ENCODE assay signal across 27 mouse cellular contexts in the genomic region with DNA sequence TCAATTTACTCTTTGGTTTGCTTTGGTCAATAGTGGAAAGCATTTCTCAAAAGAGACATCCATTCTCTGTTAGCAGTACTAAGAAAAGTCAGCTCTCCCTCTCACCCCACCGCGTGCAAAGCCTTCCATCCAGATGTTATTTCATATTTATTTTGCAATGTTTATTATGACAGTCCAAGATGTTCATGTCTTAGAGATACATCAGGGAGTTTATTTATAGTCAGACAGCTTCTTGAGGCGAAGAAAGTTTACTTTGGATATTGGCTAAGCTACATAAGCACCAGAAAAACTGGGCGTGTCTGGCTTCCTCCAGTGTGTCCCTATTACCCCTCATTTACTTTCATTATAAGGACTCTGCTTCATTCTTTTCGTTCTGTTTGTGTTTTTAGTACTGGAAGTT.
DNase-seq lines count a peak whose midpoint lies in the region; ATAC-seq and TF ChIP-seq lines count a peak whose summit lies in the region.
"Had no signal": no experiment of that assay in that cellular context is flagged by ENCODE, and none has a peak within 500 bp of the region (broad histone marks: within the 10 kb centered on the region; RNA-seq: fewer than 3 reads in every experiment).

No protein-coding gene starts in this region.

- H3K9me3 ChIP-seq in intestine, embryonic 15.5 days: no peaks in the 10 kb centered on the region
- H3K9me3 ChIP-seq in intestine, postnatal 0 days (ENCODE audit: control insufficient read depth): no peaks in the 10 kb centered on the region
- no peaks in the 10 kb centered on the region for H3K9me3 ChIP-seq in lung, embryonic 16.5 days (ENCODE audit: control insufficient read depth, low read length)
- H3K9me3 ChIP-seq in midbrain, embryonic 11.5 days (ENCODE audit: control insufficient read depth, low read length): no peaks in the 10 kb centered on the region
- H3K9me3 ChIP-seq in midbrain, embryonic 14.5 days (ENCODE audit: control insufficient read depth, low read length): no peaks in the 10 kb centered on the region
- H3K9me3 ChIP-seq in stomach, postnatal 0 days (ENCODE audit: control insufficient read depth, low read length): no peaks in the 10 kb centered on the region
- H3K9me3 ChIP-seq: embryonic facial prominence, embryonic 13.5 days; forebrain, embryonic 10.5 days; forebrain, embryonic 13.5 days; G1E; hindbrain, embryonic 12.5 days; hindbrain, embryonic 15.5 days had no signal

- TF ChIP-seq EP300 in stomach, postnatal 0 days (optimal IDR thresholded peaks at IDR 0.05): no peak

- DNase-seq in lung, adult 18-20 months: no peak
- DNase-seq in midbrain, embryonic 11.5 days (ENCODE audit: low spot score, missing footprints): peak; percentile 39
- no peak for DNase-seq in midbrain, embryonic 14.5 days
- no peak for DNase-seq in stomach, postnatal 0 days (ENCODE audit: low spot score)
- DNase-seq in kidney, postnatal 4 days: no peak
- DNase-seq: adrenal gland, postnatal 10 days; adrenal gland, postnatal 36 days; B cell, adult 2 months; cerebellum, adult 18-20 months; cerebellum, adult 9-10 months; cerebellum, postnatal 14 days; gastrocnemius, postnatal 10 days; gastrocnemius, postnatal 36 days; heart, adult 11 months had no signal

- H3K27ac ChIP-seq in intestine, embryonic 15.5 days: no peak overlapping the region
- no peak overlapping the region for H3K27ac ChIP-seq in intestine, postnatal 0 days (ENCODE audit: low read depth, low read length)
- H3K27ac ChIP-seq in lung, embryonic 16.5 days (ENCODE audit: low read length): no peak overlapping the region
- no peak overlapping the region for H3K27ac ChIP-seq in midbrain, embryonic 11.5 days (ENCODE audit: low read depth, low read length)
- H3K27ac ChIP-seq in midbrain, embryonic 14.5 days (replicated peaks; ENCODE audit: low read depth, low read length): no peak overlapping the region
- H3K27ac ChIP-seq in stomach, postnatal 0 days (replicated peaks): peak overlapping the region; percentile 24; the same call in 1 of the 2 replicates
- H3K27ac ChIP-seq: embryonic facial prominence, embryonic 13.5 days; forebrain, embryonic 10.5 days; forebrain, embryonic 13.5 days; hindbrain, embryonic 12.5 days; hindbrain, embryonic 15.5 days had no signal

- no peak overlapping the region for H3K9ac ChIP-seq in intestine, embryonic 15.5 days
- no peak overlapping the region for H3K9ac ChIP-seq in intestine, postnatal 0 days (ENCODE audit: low read depth, low read length)
- H3K9ac ChIP-seq in lung, embryonic 16.5 days (ENCODE audit: low read length): no peak overlapping the region
- no peak overlapping the region for H3K9ac ChIP-seq in midbrain, embryonic 11.5 days (ENCODE audit: low read length)
- H3K9ac ChIP-seq in midbrain, embryonic 14.5 days (replicated peaks; ENCODE audit: low read length): no peak overlapping the region
- no peak overlapping the region for H3K9ac ChIP-seq in stomach, postnatal 0 days (ENCODE audit: low read length)
- H3K9ac ChIP-seq: embryonic facial prominence, embryonic 13.5 days; forebrain, embryonic 13.5 days; hindbrain, embryonic 12.5 days; hindbrain, embryonic 15.5 days had no signal

- no peaks in the 10 kb centered on the region for H3K36me3 ChIP-seq in intestine, embryonic 15.5 days
- H3K36me3 ChIP-seq in intestine, postnatal 0 days (ENCODE audit: control insufficient read depth, insufficient read depth): no peaks in the 10 kb centered on the region
- H3K36me3 ChIP-seq in lung, embryonic 16.5 days (ENCODE audit: control insufficient read depth, insufficient read depth, low read length): no peaks in the 10 kb centered on the region
- no peaks in the 10 kb centered on the region for H3K36me3 ChIP-seq in midbrain, embryonic 11.5 days (ENCODE audit: control insufficient read depth, insufficient read depth, low read length)
- H3K36me3 ChIP-seq in midbrain, embryonic 14.5 days (ENCODE audit: control insufficient read depth, insufficient read depth, low read length): no peaks in the 10 kb centered on the region
- no peaks in the 10 kb centered on the region for H3K36me3 ChIP-seq in stomach, postnatal 0 days (ENCODE audit: control insufficient read depth, insufficient read depth, low read length)
- H3K36me3 ChIP-seq: embryonic facial prominence, embryonic 13.5 days; forebrain, embryonic 10.5 days; G1E; hindbrain, embryonic 12.5 days; hindbrain, embryonic 15.5 days had no signal

- H3K4me2 ChIP-seq in intestine, embryonic 15.5 days (replicated peaks): no peak overlapping the region
- no peak overlapping the region for H3K4me2 ChIP-seq in intestine, postnatal 0 days (replicated peaks; ENCODE audit: low read depth)
- no peak overlapping the region for H3K4me2 ChIP-seq in lung, embryonic 16.5 days (ENCODE audit: low read depth, low read length)
- no peak overlapping the region for H3K4me2 ChIP-seq in midbrain, embryonic 11.5 days
- no peak overlapping the region for H3K4me2 ChIP-seq in midbrain, embryonic 14.5 days (ENCODE audit: low read length)
- H3K4me2 ChIP-seq in stomach, postnatal 0 days (replicated peaks; ENCODE audit: low read depth): no peak overlapping the region
- H3K4me2 ChIP-seq: embryonic facial prominence, embryonic 13.5 days; forebrain, embryonic 13.5 days; heart, embryonic 11.5 days; hindbrain, embryonic 12.5 days; hindbrain, embryonic 15.5 days had no signal

- no peaks in the 10 kb centered on the region for H3K4me1 ChIP-seq in intestine, embryonic 15.5 days (replicated peaks)
- no peaks in the 10 kb centered on the region for H3K4me1 ChIP-seq in intestine, postnatal 0 days (replicated peaks; ENCODE audit: control insufficient read depth, insufficient read depth, low read length)
- 0 out of 2 replicates have a peak, but pooled peaks cover 4% of the 10 kb centered on the region for H3K4me1 ChIP-seq in lung, embryonic 16.5 days (replicated peaks; ENCODE audit: control insufficient read depth, insufficient read depth, low read length)
- no peaks in the 10 kb centered on the region for H3K4me1 ChIP-seq in midbrain, embryonic 11.5 days (ENCODE audit: control insufficient read depth, insufficient read depth, low read length)
- H3K4me1 ChIP-seq in midbrain, embryonic 14.5 days (ENCODE audit: control insufficient read depth, insufficient read depth, low read length): no peaks in the 10 kb centered on the region
- no peaks in the 10 kb centered on the region for H3K4me1 ChIP-seq in stomach, postnatal 0 days (replicated peaks; ENCODE audit: control insufficient read depth, insufficient read depth)
- H3K4me1 ChIP-seq: embryonic facial prominence, embryonic 13.5 days; forebrain, embryonic 10.5 days; forebrain, embryonic 13.5 days; hindbrain, embryonic 12.5 days; hindbrain, embryonic 15.5 days had no signal

- 49% methylated on average over 5 of the region's 5 CpGs for WGBS in intestine, embryonic 15.5 days
- WGBS in intestine, postnatal 0 days: 52% methylated on average over 5 of the region's 5 CpGs
- WGBS in lung, embryonic 16.5 days: 35% methylated on average over 5 of the region's 5 CpGs
- 84% methylated on average over 5 of the region's 5 CpGs for WGBS in midbrain, embryonic 11.5 days
- 89% methylated on average over 5 of the region's 5 CpGs for WGBS in midbrain, embryonic 14.5 days
- 39% methylated on average over 5 of the region's 5 CpGs for WGBS in stomach, postnatal 0 days

- TF ChIP-seq CTCF in intestine, postnatal 0 days (IDR thresholded peaks at IDR 0.05; ENCODE audit: low read depth): no peak
- no peak for TF ChIP-seq CTCF in stomach, postnatal 0 days (IDR thresholded peaks at IDR 0.05; ENCODE audit: low read depth)

- H3K27me3 ChIP-seq in intestine, embryonic 15.5 days (replicated peaks): no peaks in the 10 kb centered on the region
- no peaks in the 10 kb centered on the region for H3K27me3 ChIP-seq in intestine, postnatal 0 days (replicated peaks; ENCODE audit: control insufficient read depth, insufficient read depth, low read length)
- H3K27me3 ChIP-seq in lung, embryonic 16.5 days (ENCODE audit: control insufficient read depth, insufficient read depth, low read depth, low read length): no peaks in the 10 kb centered on the region
- no peaks in the 10 kb centered on the region for H3K27me3 ChIP-seq in midbrain, embryonic 11.5 days (ENCODE audit: control insufficient read depth, insufficient read depth, low read length)
- no peaks in the 10 kb centered on the region for H3K27me3 ChIP-seq in midbrain, embryonic 14.5 days (ENCODE audit: control insufficient read depth, insufficient read depth, low read length)
- H3K27me3 ChIP-seq in stomach, postnatal 0 days (ENCODE audit: control insufficient read depth, insufficient read depth, low read length): no peaks in the 10 kb centered on the region
- H3K27me3 ChIP-seq: CH12.LX; embryonic facial prominence, embryonic 13.5 days; forebrain, embryonic 13.5 days; hindbrain, embryonic 12.5 days; hindbrain, embryonic 15.5 days had no signal

- H3K4me3 ChIP-seq in intestine, embryonic 15.5 days (replicated peaks): no peak overlapping the region
- H3K4me3 ChIP-seq in intestine, postnatal 0 days (ENCODE audit: low read depth, low read length): no peak overlapping the region
- H3K4me3 ChIP-seq in lung, embryonic 16.5 days (ENCODE audit: low read length): no peak overlapping the region
- no peak overlapping the region for H3K4me3 ChIP-seq in midbrain, embryonic 11.5 days (ENCODE audit: low read depth, low read length)
- H3K4me3 ChIP-seq in midbrain, embryonic 14.5 days (replicated peaks; ENCODE audit: low read depth, low read length): no peak overlapping the region
- H3K4me3 ChIP-seq in stomach, postnatal 0 days (ENCODE audit: low read depth, low read length): no peak overlapping the region
- H3K4me3 ChIP-seq: embryonic facial prominence, embryonic 13.5 days; forebrain, embryonic 10.5 days; forebrain, embryonic 13.5 days; hindbrain, embryonic 12.5 days; hindbrain, embryonic 15.5 days had no signal

- ATAC-seq in intestine, embryonic 15.5 days: peak; percentile 75
- no peak for ATAC-seq in intestine, postnatal 0 days
- ATAC-seq in lung, embryonic 16.5 days (ENCODE audit: low read depth): peak; percentile 86
- no peak for ATAC-seq in midbrain, embryonic 11.5 days (ENCODE audit: low FRiP score)
- no peak for ATAC-seq in midbrain, embryonic 14.5 days (ENCODE audit: low FRiP score, low TSS enrichment)
- peak; percentile 71; the same call in 1 of the 2 replicates for ATAC-seq in stomach, postnatal 0 days (ENCODE audit: low FRiP score, low TSS enrichment)
- ATAC-seq: forebrain, embryonic 13.5 days; forebrain, embryonic 16.5 days; Patski had no signal

Comparison
In these comparisons a context has a peak if more than half of its experiments do, and no peak if none do; other contexts are left out.
1. ATAC-seq: peak in intestine, embryonic 15.5 days (single experiment), lung, embryonic 16.5 days (single experiment) and stomach, postnatal 0 days (single experiment); none in intestine, postnatal 0 days (single experiment), midbrain, embryonic 11.5 days (single experiment) and midbrain, embryonic 14.5 days (single experiment).